Mouse (Mus musculus): ENCODE data around the gene Tex46. TPM values are rescaled to one million over a fixed set of nuclear protein-coding genes. Genes with fewer than 3 reads are reported as not detected.

The Tex46 gene
- polyA plus RNA-seq, 1 experiment from 2014 or later: not detected

GRCm38 (mm10) chr4:136601476-136601875 lies 8.8 kb upstream of the Tex46 start:
- H3K9me3 ChIP-seq: no peaks in the 10 kb centered on the region
- WGBS: 3% methylated on average over 13 of the region's 13 CpGs
- no peak for DNase-seq (ENCODE audit: low spot score)
- peaks cover 4% of the 10 kb centered on the region; the same call in 1 of the 2 replicates for H3K36me3 ChIP-seq
- H3K4me3 ChIP-seq: peak overlapping the region; percentile 100
- peak overlapping the region; percentile 99 for H3K27ac ChIP-seq
- H3K4me1 ChIP-seq: peaks cover 15% of the 10 kb centered on the region
- no peaks in the 10 kb centered on the region for H3K27me3 ChIP-seq (ENCODE audit: insufficient read depth, poor library complexity, severe bottlenecking)

GRCm38 (mm10) chr4:136602018-136602554 lies 8.2 kb upstream of the Tex46 start:
- H3K9me3 ChIP-seq: no peaks in the 10 kb centered on the region
- peak overlapping the region; percentile 99 for H3K27ac ChIP-seq
- H3K4me1 ChIP-seq: peaks cover 15% of the 10 kb centered on the region
- H3K27me3 ChIP-seq (ENCODE audit: insufficient read depth, poor library complexity, severe bottlenecking): no peaks in the 10 kb centered on the region
- peak; percentile 83 for DNase-seq (ENCODE audit: low spot score)
- H3K36me3 ChIP-seq: peaks cover 4% of the 10 kb centered on the region; the same call in 1 of the 2 replicates
- H3K4me3 ChIP-seq: peak overlapping the region; percentile 100
- under 1% methylated on average over 68 of the region's 68 CpGs for WGBS

GRCm38 (mm10) chr4:136602568-136602967 lies 7.7 kb upstream of the Tex46 start, which contains the start of gene Kdm1a:
TSS of gene Kdm1a (minus strand) at chr4:136602723.
- peak; percentile 94 for DNase-seq (ENCODE audit: low spot score)
- no peaks in the 10 kb centered on the region for H3K27me3 ChIP-seq (ENCODE audit: insufficient read depth, poor library complexity, severe bottlenecking)
- under 1% methylated on average over 45 of the region's 45 CpGs for WGBS

GRCm38 (mm10) chr4:136605756-136606485 lies 4.3 kb upstream of the Tex46 start:
- DNase-seq (ENCODE audit: low spot score): peak; percentile 67
- no peaks in the 10 kb centered on the region for H3K27me3 ChIP-seq (ENCODE audit: insufficient read depth, poor library complexity, severe bottlenecking)
- WGBS: 86% methylated on average over 19 of the region's 19 CpGs
- H3K4me3 ChIP-seq: no peak overlapping the region
- no peak overlapping the region for H3K27ac ChIP-seq
- peaks cover 4% of the 10 kb centered on the region for H3K4me1 ChIP-seq
- no peaks in the 10 kb centered on the region for H3K9me3 ChIP-seq
- H3K36me3 ChIP-seq: no peaks in the 10 kb centered on the region

More at GRCm38 (mm10) chr4:136602568-136602967, 7.7 kb upstream of the Tex46 start, which contains the start of gene Kdm1a:
- H3K4me1 ChIP-seq: peaks cover 13% of the 10 kb centered on the region
- H3K27ac ChIP-seq: peak within 1 kb of the TSS; percentile 99
- H3K4me3 ChIP-seq: peak within 1 kb of the TSS; percentile 100
- peaks cover 4% of the 10 kb centered on the region; the same call in 1 of the 2 replicates for H3K36me3 ChIP-seq
- no peaks in the 10 kb centered on the region for H3K9me3 ChIP-seq

GRCm38 (mm10) chr4:136613657-136614056 lies 3.4 kb downstream of the Tex46 start:
- no peak for DNase-seq (ENCODE audit: low spot score)

GRCm38 (mm10) chr4:136621336-136621735 lies 11.1 kb downstream of the Tex46 start:
- H3K4me3 ChIP-seq: no peak overlapping the region
- WGBS: 3% methylated on average over 1 of the region's 1 CpGs
- 0 out of 2 replicates have a peak, but pooled peaks cover 16% of the 10 kb centered on the region for H3K27me3 ChIP-seq (ENCODE audit: insufficient read depth, poor library complexity, severe bottlenecking)
- no peaks in the 10 kb centered on the region for H3K36me3 ChIP-seq
- no peaks in the 10 kb centered on the region for H3K9me3 ChIP-seq
- H3K4me1 ChIP-seq: peaks cover 11% of the 10 kb centered on the region
- no peak overlapping the region for H3K27ac ChIP-seq
- no peak for DNase-seq (ENCODE audit: low spot score)

More at GRCm38 (mm10) chr4:136613657-136614056, 3.4 kb downstream of the Tex46 start:
- no peaks in the 10 kb centered on the region for H3K9me3 ChIP-seq
- no peak overlapping the region for H3K4me3 ChIP-seq
- 64% methylated on average over 7 of the region's 7 CpGs for WGBS
- H3K36me3 ChIP-seq: no peaks in the 10 kb centered on the region
- H3K27ac ChIP-seq: no peak overlapping the region
- H3K27me3 ChIP-seq (ENCODE audit: insufficient read depth, poor library complexity, severe bottlenecking): no peaks in the 10 kb centered on the region
- peaks cover 3% of the 10 kb centered on the region for H3K4me1 ChIP-seq

- 62% methylated on average over 5 of the region's 5 CpGs for WGBS
Observed at GRCm38 (mm10) chr4:136621956-136622355, 11.7 kb downstream of the Tex46 start.

GRCm38 (mm10) chr4:136622388-136622787 lies 12.2 kb downstream of the Tex46 start, which contains the start of gene Lactbl1:
TSS of gene Lactbl1 (plus strand) at chr4:136622621.
- H3K4me3 ChIP-seq: no peak within 1 kb of the TSS
- no peak for DNase-seq (ENCODE audit: low spot score)
- H3K27me3 ChIP-seq (ENCODE audit: insufficient read depth, poor library complexity, severe bottlenecking): 0 out of 2 replicates have a peak, but pooled peaks cover 16% of the 10 kb centered on the region
- H3K36me3 ChIP-seq: no peaks in the 10 kb centered on the region
- no peaks in the 10 kb centered on the region for H3K9me3 ChIP-seq
- 37% methylated on average over 6 of the region's 6 CpGs for WGBS
- H3K27ac ChIP-seq: no peak within 1 kb of the TSS
- H3K4me1 ChIP-seq: peaks cover 11% of the 10 kb centered on the region

More at GRCm38 (mm10) chr4:136621956-136622355, 11.7 kb downstream of the Tex46 start:
- no peaks in the 10 kb centered on the region for H3K36me3 ChIP-seq
- peaks cover 11% of the 10 kb centered on the region for H3K4me1 ChIP-seq
- H3K27ac ChIP-seq: no peak overlapping the region
- DNase-seq (ENCODE audit: low spot score): no peak
- H3K4me3 ChIP-seq: no peak overlapping the region
- H3K27me3 ChIP-seq (ENCODE audit: insufficient read depth, poor library complexity, severe bottlenecking): 0 out of 2 replicates have a peak, but pooled peaks cover 16% of the 10 kb centered on the region
- no peaks in the 10 kb centered on the region for H3K9me3 ChIP-seq

- Histone ChIP-seq H3K27ac (no peak overlapping the region), H3K36me3 (no peaks in the 10 kb centered on the region), H3K27me3 (ENCODE audit: insufficient read depth, poor library complexity, severe bottlenecking) (0 out of 2 replicates have a peak, but pooled peaks cover 16% of the 10 kb centered on the region), H3K4me1 (peaks cover 10% of the 10 kb centered on the region; the same call in 1 of the 2 replicates), H3K9me3 (no peaks in the 10 kb centered on the region), H3K4me3 (no peak overlapping the region)
- DNase-seq (ENCODE audit: low spot score): no peak
- 56% methylated on average over 6 of the region's 6 CpGs for WGBS
Observed at GRCm38 (mm10) chr4:136626590-136626989, 16.4 kb downstream of the Tex46 start.

- 82% methylated on average over 11 of the region's 11 CpGs for WGBS
- H3K4me1 ChIP-seq: peaks cover 11% of the 10 kb centered on the region; the same call in 1 of the 2 replicates
- H3K9me3 ChIP-seq: no peaks in the 10 kb centered on the region
- H3K36me3 ChIP-seq: no peaks in the 10 kb centered on the region
- H3K27me3 ChIP-seq (ENCODE audit: insufficient read depth, poor library complexity, severe bottlenecking): peaks cover 17% of the 10 kb centered on the region
- H3K4me3 ChIP-seq: no peak overlapping the region
- no peak for DNase-seq (ENCODE audit: low spot score)
- no peak overlapping the region for H3K27ac ChIP-seq
Observed at GRCm38 (mm10) chr4:136631237-136631994, 21.2 kb downstream of the Tex46 start.

- Histone ChIP-seq H3K27ac (no peak overlapping the region), H3K4me3 (no peak overlapping the region), H3K36me3 (no peaks in the 10 kb centered on the region), H3K4me1 (peaks cover 30% of the 10 kb centered on the region), H3K27me3 (ENCODE audit: insufficient read depth, poor library complexity, severe bottlenecking) (peaks cover 57% of the 10 kb centered on the region), H3K9me3 (no peaks in the 10 kb centered on the region)
- DNase-seq (ENCODE audit: low spot score): no peak
Observed at GRCm38 (mm10) chr4:136635995-136636394, 25.8 kb downstream of the Tex46 start.

GRCm38 (mm10) chr4:136636511-136636910 lies 26.3 kb downstream of the Tex46 start:
- no peak for DNase-seq (ENCODE audit: low spot score)
- whole genome bisulfite sequencing: 50% methylated on average over 5 of the region's 5 CpGs
- no peaks in the 10 kb centered on the region for H3K36me3 ChIP-seq
- H3K27me3 ChIP-seq (ENCODE audit: insufficient read depth, poor library complexity, severe bottlenecking): peaks cover 57% of the 10 kb centered on the region
- no peaks in the 10 kb centered on the region for H3K9me3 ChIP-seq
- peaks cover 25% of the 10 kb centered on the region for H3K4me1 ChIP-seq
- no peak overlapping the region for H3K27ac ChIP-seq
- H3K4me3 ChIP-seq: no peak overlapping the region

Measured in heart, embryonic 10.5 days (tissue).